Mouse (Mus musculus) midbrain, embryonic 16.5 days (tissue): ENCODE measurements at regions not wholly inside any gene's neighbourhood (a gene's known extent, or its start where the extent isn't known, plus 50 kb on each side); places are given as distances from the start of the nearest gene placed in this dataset.

Source experiments
- ATAC-seq: fragments of 200-750 bp; cut with Nextera tagmentation; 2 replicates; pipeline ENCODE4 v1.8.0; 2017; ENCODE audit warnings: moderate TSS enrichment
- H3K27ac ChIP-seq: fragments of 300-500 bp; sonication (generic); 2 replicates; pipeline ENCODE4 v1.5.1; 2014; ENCODE audit warnings: mild to moderate bottlenecking, low read length, mixed read lengths
- H3K27me3 ChIP-seq: fragments of 300-500 bp; sonication (generic); 2 replicates; pipeline ENCODE4 v1.6.1; 2014; ENCODE audit warnings: low read depth, low read length, mixed read lengths; ENCODE audit not compliant: control insufficient read depth, insufficient read depth
- H3K36me3 ChIP-seq: fragments of 300-500 bp; sonication (generic); 2 replicates; pipeline ENCODE4 v1.6.1; 2014; ENCODE audit warnings: mild to moderate bottlenecking, low read length, moderate library complexity, mixed read lengths; ENCODE audit not compliant: control insufficient read depth, insufficient read depth
- H3K4me1 ChIP-seq: fragments of 300-500 bp; sonication (generic); 2 replicates; pipeline ENCODE4 v1.6.1; 2014; ENCODE audit warnings: mild to moderate bottlenecking, low read length, mixed read lengths; ENCODE audit not compliant: control insufficient read depth, insufficient read depth
- H3K4me2 ChIP-seq: fragments of 300-500 bp; sonication (generic); 2 replicates; pipeline ENCODE4 v1.6.1; 2014; ENCODE audit warnings: mild to moderate bottlenecking, low read length, mixed read lengths
- H3K4me3 ChIP-seq: fragments of 300-500 bp; sonication (generic); 2 replicates; pipeline ENCODE4 v1.5.1; 2014; ENCODE audit warnings: low read depth, mild to moderate bottlenecking, low read length, moderate library complexity, mixed read lengths
- H3K9ac ChIP-seq: fragments of 300-500 bp; sonication (generic); 2 replicates; pipeline ENCODE4 v1.6.1; 2014; ENCODE audit warnings: low read depth, low read length, mixed read lengths
- H3K9me3 ChIP-seq: fragments of 300-500 bp; sonication (generic); replicated peaks from 2 replicates; pipeline ENCODE4 v1.6.1; 2014; ENCODE audit warnings: mild to moderate bottlenecking, low read length, mixed read lengths; ENCODE audit not compliant: control insufficient read depth, poor library complexity, severe bottlenecking
- WGBS: fragments of 180-500 bp; shearing (Covaris S2); extraction: QIAGEN DNeasy Blood & Tissue Kit; methylation state at CpG from one replicate; pipeline ENCODE4 v1.1.7; 2014; 5-methylcytosine and 5-hydroxymethylcytosine counted together

GRCm38 (mm10) chr7:70908921-70909320 lies 442.4 kb downstream of the Gm10295 start:
- WGBS: 52% methylated on average over 3 of the region's 3 CpGs
- Histone ChIP-seq H3K27me3 (no peaks in the 10 kb centered on the region), H3K9ac (no peak overlapping the region), H3K9me3 (no peaks in the 10 kb centered on the region), H3K4me2 (no peak overlapping the region), H3K27ac (no peak overlapping the region), H3K4me3 (no peak overlapping the region), H3K36me3 (no peaks in the 10 kb centered on the region), H3K4me1 (no peaks in the 10 kb centered on the region)
- no peak for ATAC-seq

GRCm38 (mm10) chr7:70891700-70892099 lies 459.6 kb downstream of the Gm10295 start:
- WGBS: 86% methylated on average over 2 of the region's 2 CpGs
- H3K36me3 ChIP-seq: no peaks in the 10 kb centered on the region
- no peak overlapping the region for H3K27ac ChIP-seq
- H3K4me1 ChIP-seq: no peaks in the 10 kb centered on the region
- H3K27me3 ChIP-seq: no peaks in the 10 kb centered on the region
- no peak overlapping the region for H3K4me3 ChIP-seq
- ATAC-seq: no peak
- H3K9ac ChIP-seq: no peak overlapping the region
- H3K9me3 ChIP-seq: no peaks in the 10 kb centered on the region
- H3K4me2 ChIP-seq: no peak overlapping the region

GRCm38 (mm10) chr7:70880496-70880895 lies 470.8 kb downstream of the Gm10295 start:
- Histone ChIP-seq H3K9ac (no peak overlapping the region), H3K27me3 (no peaks in the 10 kb centered on the region), H3K27ac (no peak overlapping the region), H3K36me3 (no peaks in the 10 kb centered on the region), H3K4me3 (no peak overlapping the region), H3K4me1 (no peaks in the 10 kb centered on the region), H3K4me2 (no peak overlapping the region), H3K9me3 (no peaks in the 10 kb centered on the region)
- ATAC-seq: no peak
- WGBS: 67% methylated on average over 2 of the region's 2 CpGs

GRCm38 (mm10) chr7:70874393-70874792 lies 476.9 kb downstream of the Gm10295 start:
- Histone ChIP-seq H3K4me1 (no peaks in the 10 kb centered on the region), H3K27ac (no peak overlapping the region), H3K4me2 (no peak overlapping the region), H3K27me3 (no peaks in the 10 kb centered on the region), H3K9ac (no peak overlapping the region), H3K36me3 (no peaks in the 10 kb centered on the region), H3K4me3 (no peak overlapping the region), H3K9me3 (no peaks in the 10 kb centered on the region)
- 72% methylated on average over 2 of the region's 2 CpGs for WGBS
- ATAC-seq: no peak

- Histone ChIP-seq H3K36me3 (no peaks in the 10 kb centered on the region), H3K9me3 (no peaks in the 10 kb centered on the region), H3K27me3 (no peaks in the 10 kb centered on the region), H3K4me3 (no peak overlapping the region), H3K4me2 (no peak overlapping the region), H3K27ac (no peak overlapping the region), H3K4me1 (no peaks in the 10 kb centered on the region), H3K9ac (no peak overlapping the region)
- WGBS: 73% methylated on average over 10 of the region's 10 CpGs
- ATAC-seq: no peak
Measured at GRCm38 (mm10) chr7:70870841-70871534, 480.3 kb downstream of the Gm10295 start.

- no peaks in the 10 kb centered on the region for H3K9me3 ChIP-seq
- no peaks in the 10 kb centered on the region for H3K27me3 ChIP-seq
- no peak overlapping the region for H3K27ac ChIP-seq
- 85% methylated on average over 1 of the region's 1 CpGs for WGBS
- H3K4me2 ChIP-seq: no peak overlapping the region
- no peak for ATAC-seq
- H3K4me3 ChIP-seq: no peak overlapping the region
- no peaks in the 10 kb centered on the region for H3K4me1 ChIP-seq
- no peak overlapping the region for H3K9ac ChIP-seq
- H3K36me3 ChIP-seq: no peaks in the 10 kb centered on the region
Measured at GRCm38 (mm10) chr7:70869125-70869524, 482.2 kb downstream of the Gm10295 start.

GRCm38 (mm10) chr7:70859957-70860356 lies 491.3 kb downstream of the Gm10295 start:
- Histone ChIP-seq H3K9me3 (no peaks in the 10 kb centered on the region), H3K27me3 (no peaks in the 10 kb centered on the region; the same call in 1 of the 2 replicates), H3K27ac (no peak overlapping the region), H3K4me3 (no peak overlapping the region), H3K36me3 (no peaks in the 10 kb centered on the region), H3K4me2 (no peak overlapping the region), H3K4me1 (no peaks in the 10 kb centered on the region), H3K9ac (no peak overlapping the region)
- ATAC-seq: no peak
- 82% methylated on average over 4 of the region's 4 CpGs for WGBS

- no peak overlapping the region for H3K9ac ChIP-seq
- no peaks in the 10 kb centered on the region for H3K4me1 ChIP-seq
- no peak overlapping the region for H3K4me2 ChIP-seq
- WGBS: 91% methylated on average over 2 of the region's 2 CpGs
- H3K9me3 ChIP-seq: no peaks in the 10 kb centered on the region
- no peaks in the 10 kb centered on the region; the same call in 1 of the 2 replicates for H3K27me3 ChIP-seq
- no peak overlapping the region for H3K4me3 ChIP-seq
- no peak for ATAC-seq
- H3K36me3 ChIP-seq: no peaks in the 10 kb centered on the region
- H3K27ac ChIP-seq: no peak overlapping the region
Measured at GRCm38 (mm10) chr7:70850726-70851125, 484.2 kb upstream of the Nr2f2 start.

- Histone ChIP-seq H3K9me3 (no peaks in the 10 kb centered on the region), H3K4me3 (no peak overlapping the region), H3K27me3 (no peaks in the 10 kb centered on the region; the same call in 1 of the 2 replicates), H3K4me2 (no peak overlapping the region), H3K9ac (no peak overlapping the region), H3K4me1 (no peaks in the 10 kb centered on the region), H3K27ac (no peak overlapping the region), H3K36me3 (no peaks in the 10 kb centered on the region)
- WGBS: 73% methylated on average over 4 of the region's 4 CpGs
- ATAC-seq: no peak
Measured at GRCm38 (mm10) chr7:70848016-70848776, 481.7 kb upstream of the Nr2f2 start.
